19 mouse cellular contexts compared by ENCODE assay signal in the genomic region with DNA sequence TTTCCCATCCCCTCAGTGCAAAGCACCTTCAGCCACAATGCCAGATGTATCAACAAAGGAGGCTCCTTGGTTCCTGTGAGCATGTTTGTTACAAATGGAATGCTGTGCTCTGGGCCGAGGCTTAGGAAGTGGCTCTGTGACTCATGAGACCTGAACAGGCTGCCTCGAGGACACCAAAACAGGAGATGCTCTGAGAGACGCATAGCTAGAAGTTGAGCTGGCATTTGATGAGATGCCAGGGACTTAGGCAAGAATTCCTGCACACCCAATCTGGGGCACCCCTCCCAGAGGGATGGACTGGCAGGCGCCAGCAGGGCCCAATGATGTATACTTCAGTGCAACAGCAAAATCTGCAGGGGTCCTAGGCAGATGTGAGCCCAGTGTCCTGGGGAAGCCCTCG. TPM values are rescaled to one million over a fixed set of nuclear protein-coding genes. Genes with fewer than 3 reads are reported as not detected.
DNase-seq lines count a peak whose midpoint lies in the region; ATAC-seq and TF ChIP-seq lines count a peak whose summit lies in the region.
"Had no signal": no experiment of that assay in that cellular context is flagged by ENCODE, and none has a peak within 500 bp of the region (broad histone marks: within the 10 kb centered on the region; RNA-seq: fewer than 3 reads in every experiment).

No protein-coding gene starts in this region.

- no peaks in the 10 kb centered on the region for H3K36me3 ChIP-seq in myocyte (ENCODE audit: control insufficient read depth, insufficient read depth)
- H3K36me3 ChIP-seq: G1E; limb, embryonic 15.5 days had no signal

- no peak overlapping the region for H3K4me3 ChIP-seq in myocyte
- H3K4me3 ChIP-seq: limb, embryonic 15.5 days had no signal

- H3K79me2 ChIP-seq in myocyte (ENCODE audit: control insufficient read depth, insufficient read depth) = no peaks in the 10 kb centered on the region

- TF ChIP-seq POLR2A in myocyte (IDR thresholded peaks at IDR 0.05; ENCODE audit: insufficient read length, low read depth) = no peak

- peak; percentile 28 for DNase-seq in gastrocnemius, postnatal 14 days
- no peak for DNase-seq in gastrocnemius, postnatal 36 days
- peak; percentile 89 for DNase-seq in NIH3T3 (ENCODE audit: low read depth)
- peak; percentile 72 for DNase-seq in adrenal gland, postnatal 14 days
- DNase-seq in heart, postnatal 36 days = no peak
- DNase-seq in c-Kit-positive CD71-positive TER-119-positive erythroid progenitor cells, embryonic 14.5 days (ENCODE audit: low spot score) = no peak
- DNase-seq: cerebellum, adult 18-20 months; heart, adult 11 months; kidney, adult 9 months; kidney, postnatal 4 days; thymus, adult 2 months had no signal

- no peaks in the 10 kb centered on the region for H3K27me3 ChIP-seq in myocyte (ENCODE audit: control insufficient read depth, insufficient read depth, insufficient read length)
- H3K27me3 ChIP-seq: limb, embryonic 15.5 days had no signal

- no peak for ATAC-seq in inflammation-experienced regulatory T-cells, adult 6 months
- ATAC-seq: CD4-positive, CD25-positive, alpha-beta regulatory T cell, adult 4 months had no signal

- peak overlapping the region; percentile 33 for H3K4me2 ChIP-seq in myocyte (ENCODE audit: low read depth)
- H3K4me2 ChIP-seq: limb, embryonic 15.5 days; midbrain, embryonic 11.5 days had no signal

- no peak overlapping the region for H3ac ChIP-seq in myocyte (ENCODE audit: control insufficient read depth, insufficient read length)

- intact Hi-C loops in gastrocnemius, postnatal 14 days (cut with DNase I; ENCODE audit: low total_unique reads) = no loop called here
- intact Hi-C loops in gastrocnemius, postnatal 36 days (cut with DNase I) = loop anchor here (5.0 kb wide), 1 partner anchor 43 kb away; a partner anchor contains a TSS
- intact Hi-C loops in heart, postnatal 36 days (cut with DNase I) = no loop called here

TF ChIP-seq in myocyte, 11 proteins besides CTCF, POLR2A, EP300 and RAD21:
- TF ChIP-seq MYOD1 (IDR thresholded peaks at IDR 0.05; ENCODE audit: control insufficient read depth in 1 of 3, insufficient read length in 2 of 3, low read depth in 2 of 3) (peak in 1 of 3 experiments; percentile 5), E2F4 (IDR thresholded peaks at IDR 0.05; ENCODE audit: insufficient read depth) (no peak), CEBPB (IDR thresholded peaks at IDR 0.05; ENCODE audit: insufficient read depth, poor library complexity, severe bottlenecking) (peak; percentile 81), USF1 (IDR thresholded peaks at IDR 0.05; ENCODE audit: low read depth) (no peak), TCF12 (IDR thresholded peaks at IDR 0.05; ENCODE audit: insufficient read depth, poor library complexity, severe bottlenecking) (no peak), REST (IDR thresholded peaks at IDR 0.05; ENCODE audit: insufficient read depth, insufficient read length) (no peak), MYOG (IDR thresholded peaks at IDR 0.05; ENCODE audit: control insufficient read depth in 1 of 3, insufficient read depth in 1 of 3, insufficient read length in 2 of 3, low read depth in 2 of 3) (peak in 1 of 3 experiments; percentile 5), MAX (IDR thresholded peaks at IDR 0.05; ENCODE audit: low read depth) (no peak), SRF (IDR thresholded peaks at IDR 0.05; ENCODE audit: control insufficient read depth, insufficient read length, low read depth) (peak; percentile 87), TCF3 (IDR thresholded peaks at IDR 0.05; ENCODE audit: insufficient read length, low read depth) (no peak), POLR2AphosphoS2 (IDR thresholded peaks at IDR 0.05; ENCODE audit: insufficient read length, low read depth) (no peak)

RNA-seq across cellular contexts. Expression of a gene that starts 43.9 kb away (rescaled TPM):
- 1 to 10 TPM in 1 of 2 experiments, under 1 TPM in 1; 1.00 to 1.7 TPM for total RNA-seq in gastrocnemius, postnatal 14 days (2021)
- total RNA-seq in gastrocnemius, postnatal 36 days (2021) = 1 to 10 TPM; 2.2 to 2.9 TPM
- 0.23 and 0.30 TPM in 2 replicates for total RNA-seq in adrenal gland, postnatal 14 days (2021)
- polyA plus RNA-seq in myocyte (2012; fragmentation: generic; extraction: Trizol) = 1.7 TPM
- total RNA-seq in heart, postnatal 36 days (2021) = not detected
- polyA plus RNA-seq in inflammation-experienced regulatory T-cells, adult 6 months (2017; shearing (Covaris generic)) = 1 to 10 TPM in 2 of 3 experiments, not detected in 1; 2.6 to 3.7 TPM
- total RNA-seq: common myeloid progenitor, adult 5-6 weeks; hematopoietic stem cell, adult 5-6 weeks had no signal
- polyA plus RNA-seq: G1E had no signal

RNA-seq across cellular contexts. Expression of a gene that starts 45.7 kb away (rescaled TPM):
- 10 to 100 TPM; 55.3 to 68.7 TPM for total RNA-seq in gastrocnemius, postnatal 14 days (2021)
- total RNA-seq in gastrocnemius, postnatal 36 days (2021) = 10 to 100 TPM; 40.6 to 45.2 TPM
- 165 and 173 TPM in 2 replicates for total RNA-seq in adrenal gland, postnatal 14 days (2021)
- polyA plus RNA-seq in myocyte (2012; fragmentation: generic; extraction: Trizol) = 135 TPM
- total RNA-seq in heart, postnatal 36 days (2021) = 100 to 1,000 TPM in 1 of 2 experiments, 10 to 100 TPM in 1; 98.3 to 112 TPM
- polyA plus RNA-seq in inflammation-experienced regulatory T-cells, adult 6 months (2017; shearing (Covaris generic)) = 100 to 1,000 TPM; 186 to 215 (median 194) TPM

Comparison
In these comparisons a context has a peak if more than half of its experiments do, and no peak if none do; other contexts are left out.
1. DNase-seq: peak in gastrocnemius, postnatal 14 days (single experiment), NIH3T3 (single experiment) and adrenal gland, postnatal 14 days (single experiment); none in gastrocnemius, postnatal 36 days (0 of 2), heart, postnatal 36 days (0 of 2) and c-Kit-positive CD71-positive TER-119-positive erythroid progenitor cells, embryonic 14.5 days (single experiment).